Mouse (Mus musculus) cortical plate, adult 2 months (tissue): Measurements from ENCODE around the gene Adamtsl5. TPM values are rescaled to one million over a fixed set of nuclear protein-coding genes. Genes with fewer than 3 reads are reported as not detected.

Experiments used
- H3K27ac ChIP-seq: fragments of 200-500 bp; 2 replicates; pipeline ENCODE4 v1.5.1; 2012; ENCODE audit warnings: low read length, control low read depth, inconsistent platforms; ENCODE audit not compliant: insufficient read depth
- H3K4me1 ChIP-seq: fragments of 200-500 bp; 2 replicates; pipeline ENCODE4 v1.6.1; 2011; ENCODE audit warnings: low read length; ENCODE audit not compliant: control insufficient read depth, insufficient read depth
- H3K4me3 ChIP-seq: fragments of 200-500 bp; 2 replicates; pipeline ENCODE4 v1.5.1; 2011; ENCODE audit warnings: mild to moderate bottlenecking, low read length, control low read depth; ENCODE audit not compliant: insufficient read depth
- CTCF ChIP-seq: fragments of 200-500 bp; IDR thresholded peaks from 2 replicates; pipeline ENCODE4 v1.5.1; 2011; ENCODE audit warnings: mild to moderate bottlenecking, control low read depth, low read length; ENCODE audit not compliant: insufficient read depth; ENCODE audit errors: extremely low read depth
- POLR2A ChIP-seq: fragments of 200-500 bp; IDR thresholded peaks from 2 replicates; pipeline ENCODE4 v1.6.1; 2011; ENCODE audit warnings: mild to moderate bottlenecking, low read length, control low read depth; ENCODE audit not compliant: insufficient read depth; ENCODE audit errors: extremely low read depth
- polyA plus RNA-seq: library from polyadenylated mRNA; depleted of rRNA; stranded (reverse); fragments of >200 nt; gene quantifications from 2 replicates; pipeline ENCODE4 v1.2.3, GENCODE M21; 2012

Gene Adamtsl5
- polyA plus RNA-seq, 1 experiment = 9.4 TPM

- H3K4me3 ChIP-seq = no peak overlapping the region
- no peaks in the 10 kb centered on the region for H3K4me1 ChIP-seq
- no peak overlapping the region for H3K27ac ChIP-seq
- TF ChIP-seq CTCF (peak; percentile 66), POLR2A (no peak)
Measured at GRCm38 (mm10) chr10:80374063-80374462, 25.9 kb upstream of the Adamtsl5 start.

GRCm38 (mm10) chr10:80372706-80373105 lies 24.5 kb upstream of the Adamtsl5 start:
- TF ChIP-seq POLR2A = no peak
- TF ChIP-seq CTCF = no peak
- no peak overlapping the region for H3K4me3 ChIP-seq
- no peak overlapping the region for H3K27ac ChIP-seq
- no peaks in the 10 kb centered on the region for H3K4me1 ChIP-seq

- no peaks in the 10 kb centered on the region for H3K4me1 ChIP-seq
- no peak overlapping the region for H3K4me3 ChIP-seq
- H3K27ac ChIP-seq = no peak overlapping the region
- TF ChIP-seq CTCF = no peak
- no peak for TF ChIP-seq POLR2A
Measured at GRCm38 (mm10) chr10:80371983-80372382, 23.8 kb upstream of the Adamtsl5 start.

GRCm38 (mm10) chr10:80371411-80371966 lies 23.3 kb upstream of the Adamtsl5 start:
- TF ChIP-seq POLR2A (no peak), CTCF (no peak)
- Histone ChIP-seq H3K4me1 (no peaks in the 10 kb centered on the region), H3K4me3 (no peak overlapping the region), H3K27ac (no peak overlapping the region)

- H3K4me1 ChIP-seq = no peaks in the 10 kb centered on the region
- no peak overlapping the region for H3K4me3 ChIP-seq
- TF ChIP-seq POLR2A (no peak), CTCF (0 out of 2 replicates have a peak, but pooled peaks have one; percentile 8)
- no peak overlapping the region for H3K27ac ChIP-seq
Measured at GRCm38 (mm10) chr10:80369995-80370747, 22.0 kb upstream of the Adamtsl5 start.

GRCm38 (mm10) chr10:80368392-80368791 lies 20.2 kb upstream of the Adamtsl5 start:
- TF ChIP-seq POLR2A (no peak), CTCF (no peak)
- no peaks in the 10 kb centered on the region for H3K4me1 ChIP-seq
- H3K4me3 ChIP-seq = no peak overlapping the region
- no peak overlapping the region for H3K27ac ChIP-seq

GRCm38 (mm10) chr10:80367954-80368353 lies 19.7 kb upstream of the Adamtsl5 start:
- no peak overlapping the region for H3K27ac ChIP-seq
- H3K4me1 ChIP-seq = no peaks in the 10 kb centered on the region
- no peak overlapping the region for H3K4me3 ChIP-seq
- TF ChIP-seq POLR2A = no peak
- TF ChIP-seq CTCF = no peak

GRCm38 (mm10) chr10:80365736-80366135 lies 17.5 kb upstream of the Adamtsl5 start:
- no peak overlapping the region for H3K27ac ChIP-seq
- TF ChIP-seq POLR2A (no peak), CTCF (no peak)
- H3K4me1 ChIP-seq = no peaks in the 10 kb centered on the region
- H3K4me3 ChIP-seq = no peak overlapping the region

GRCm38 (mm10) chr10:80363734-80364133 lies 15.5 kb upstream of the Adamtsl5 start:
- no peak overlapping the region for H3K27ac ChIP-seq
- H3K4me1 ChIP-seq = no peaks in the 10 kb centered on the region
- H3K4me3 ChIP-seq = no peak overlapping the region
- TF ChIP-seq POLR2A (no peak), CTCF (no peak)
